Mouse (Mus musculus) liver, embryonic 13.5 days (tissue): ENCODE measurements around the gene Nmur1. TPM values are rescaled to one million over a fixed set of nuclear protein-coding genes. Genes with fewer than 3 reads are reported as not detected.

Experiments used
- ATAC-seq: fragments of 200-750 bp; cut with Nextera tagmentation; 2 replicates; pipeline ENCODE4 v1.8.0; 2017; ENCODE audit warnings: low read depth, mild to moderate bottlenecking, moderate number of reproducible peaks, moderate library complexity
- DNase-seq: peaks from one replicate; pipeline ENCODE4 v3.0.0; 2022
- H3K27ac ChIP-seq: fragments of 300-500 bp; sonication (generic); 2 replicates; pipeline ENCODE4 v1.5.1; 2015; ENCODE audit warnings: moderate library complexity, mild to moderate bottlenecking, inconsistent platforms
- H3K27me3 ChIP-seq: fragments of 300-500 bp; sonication (generic); 2 replicates; pipeline ENCODE4 v1.6.1; 2015; ENCODE audit warnings: mild to moderate bottlenecking, inconsistent platforms
- H3K36me3 ChIP-seq: fragments of 300-500 bp; sonication (generic); 2 replicates; pipeline ENCODE4 v1.6.1; 2015; ENCODE audit warnings: mild to moderate bottlenecking, inconsistent platforms
- H3K4me1 ChIP-seq: fragments of 300-500 bp; sonication (generic); replicated peaks from 2 replicates; pipeline ENCODE4 v1.6.1; 2015; ENCODE audit warnings: inconsistent platforms
- H3K4me2 ChIP-seq: fragments of 300-500 bp; sonication (generic); 2 replicates; pipeline ENCODE4 v1.6.1; 2015; ENCODE audit warnings: inconsistent platforms, mild to moderate bottlenecking, moderate library complexity
- H3K4me3 ChIP-seq: fragments of 300-500 bp; sonication (generic); replicated peaks from 2 replicates; pipeline ENCODE4 v1.5.1; 2015; ENCODE audit warnings: mild to moderate bottlenecking, inconsistent platforms
- H3K9ac ChIP-seq: fragments of 300-500 bp; sonication (generic); 2 replicates; pipeline ENCODE4 v1.6.1; 2015; ENCODE audit warnings: mild to moderate bottlenecking, inconsistent platforms
- H3K9me3 ChIP-seq: fragments of 300-500 bp; sonication (generic); replicated peaks from 2 replicates; pipeline ENCODE4 v1.6.1; 2016; ENCODE audit warnings: inconsistent platforms
- WGBS: fragments of 180-500 bp; shearing (Covaris S2); methylation state at CpG from one replicate; pipeline ENCODE4 v1.1.7; 2015; ENCODE audit not compliant: insufficient replicate concordance; 5-methylcytosine and 5-hydroxymethylcytosine counted together
- polyA plus RNA-seq: library from polyadenylated mRNA; unstranded; fragments of >200 nt; fragmentation: Nextera tagmentation; extraction: Ambion mirVana; gene quantifications from 2 replicates; pipeline ENCODE4 v1.2.1, GENCODE M21; 2015

Nmur1 gene
- polyA plus RNA-seq, 1 experiment from 2014 or later = not detected

DNA sequence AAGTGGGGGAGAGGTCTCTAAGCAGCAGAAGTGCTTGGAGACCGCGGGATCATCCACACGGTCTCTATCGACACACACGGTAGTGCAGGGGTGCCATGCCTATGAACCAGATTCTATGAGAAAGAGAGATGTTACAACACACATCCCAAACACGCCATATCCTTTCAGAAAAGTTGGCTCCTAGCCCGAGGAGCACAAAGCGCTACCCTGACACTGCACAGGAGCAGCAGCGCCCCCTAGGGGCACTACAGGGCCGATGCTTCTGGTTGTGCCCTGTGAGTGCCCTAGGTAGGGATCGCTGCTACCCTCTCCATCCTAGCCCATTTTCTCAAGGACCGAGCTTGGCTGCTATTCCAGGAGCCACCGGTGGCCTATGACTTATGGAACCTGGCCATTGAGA is 45.0 kb downstream of the Nmur1 start:
- Histone ChIP-seq H3K9me3 (no peaks in the 10 kb centered on the region), H3K27me3 (no peaks in the 10 kb centered on the region), H3K9ac (peak overlapping the region; percentile 41; the same call in 1 of the 2 replicates), H3K4me1 (peaks cover 17% of the 10 kb centered on the region; the same call in 1 of the 2 replicates), H3K36me3 (no peaks in the 10 kb centered on the region), H3K4me2 (peak overlapping the region; percentile 61), H3K4me3 (peak overlapping the region; percentile 33), H3K27ac (no peak overlapping the region)
- DNase-seq = peak; percentile 48
- 12% methylated on average over 13 of the region's 13 CpGs for WGBS
- ATAC-seq = peak; percentile 64

GRCm38 (mm10) chr1:86379161-86379569 is 46.9 kb downstream of the Nmur1 start:
- Histone ChIP-seq H3K36me3 (no peaks in the 10 kb centered on the region), H3K4me2 (no peak overlapping the region), H3K9me3 (no peaks in the 10 kb centered on the region), H3K4me1 (peaks cover 17% of the 10 kb centered on the region; the same call in 1 of the 2 replicates), H3K4me3 (no peak overlapping the region), H3K27me3 (no peaks in the 10 kb centered on the region), H3K27ac (no peak overlapping the region), H3K9ac (no peak overlapping the region)
- ATAC-seq (no peak), DNase-seq (no peak)
- WGBS = 51% methylated on average over 9 of the region's 9 CpGs

GRCm38 (mm10) chr1:86378662-86379061 is 47.4 kb downstream of the Nmur1 start:
- H3K9me3 ChIP-seq = no peaks in the 10 kb centered on the region
- no peaks in the 10 kb centered on the region for H3K36me3 ChIP-seq
- no peak overlapping the region for H3K9ac ChIP-seq
- H3K27ac ChIP-seq = no peak overlapping the region
- peaks cover 17% of the 10 kb centered on the region; the same call in 1 of the 2 replicates for H3K4me1 ChIP-seq
- no peak overlapping the region for H3K4me3 ChIP-seq
- WGBS = 26% methylated on average over 6 of the region's 6 CpGs
- no peaks in the 10 kb centered on the region for H3K27me3 ChIP-seq
- H3K4me2 ChIP-seq = no peak overlapping the region
- no peak for ATAC-seq
- DNase-seq = no peak

- Histone ChIP-seq H3K4me3 (no peak overlapping the region), H3K36me3 (no peaks in the 10 kb centered on the region), H3K4me1 (peaks cover 17% of the 10 kb centered on the region; the same call in 1 of the 2 replicates), H3K4me2 (no peak overlapping the region), H3K9ac (no peak overlapping the region), H3K9me3 (no peaks in the 10 kb centered on the region), H3K27ac (no peak overlapping the region), H3K27me3 (no peaks in the 10 kb centered on the region)
- ATAC-seq (no peak), DNase-seq (no peak)
- 69% methylated on average over 5 of the region's 5 CpGs for WGBS
Measured at GRCm38 (mm10) chr1:86376354-86376753, 49.7 kb downstream of the Nmur1 start.

DNA sequence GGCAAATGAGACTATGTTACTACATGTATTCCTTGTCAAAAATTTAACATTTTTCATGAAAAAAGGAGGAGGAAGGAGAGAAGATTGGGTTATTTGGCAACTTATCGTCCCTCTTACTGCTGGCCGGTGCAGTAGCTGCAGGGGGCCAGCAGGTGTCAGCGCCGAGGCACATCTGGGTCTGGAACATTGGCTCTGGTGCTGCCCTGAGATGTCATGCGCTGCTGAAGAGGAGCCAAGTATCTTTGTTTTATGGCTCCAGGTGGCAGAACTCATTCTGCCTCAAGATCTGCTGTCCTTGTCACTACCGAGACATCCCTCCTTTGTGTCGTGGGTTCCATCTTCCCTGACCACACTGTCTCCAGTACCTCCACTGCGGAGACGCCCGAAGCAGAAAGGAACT is 54.0 kb downstream of the Nmur1 start:
- DNase-seq (no peak), ATAC-seq (no peak)
- no peaks in the 10 kb centered on the region for H3K9me3 ChIP-seq
- H3K27ac ChIP-seq = no peak overlapping the region
- no peaks in the 10 kb centered on the region for H3K4me1 ChIP-seq
- H3K27me3 ChIP-seq = no peaks in the 10 kb centered on the region
- 45% methylated on average over 10 of the region's 10 CpGs for WGBS
- no peak overlapping the region for H3K4me2 ChIP-seq
- no peaks in the 10 kb centered on the region for H3K36me3 ChIP-seq
- no peak overlapping the region for H3K4me3 ChIP-seq
- no peak overlapping the region for H3K9ac ChIP-seq

DNA sequence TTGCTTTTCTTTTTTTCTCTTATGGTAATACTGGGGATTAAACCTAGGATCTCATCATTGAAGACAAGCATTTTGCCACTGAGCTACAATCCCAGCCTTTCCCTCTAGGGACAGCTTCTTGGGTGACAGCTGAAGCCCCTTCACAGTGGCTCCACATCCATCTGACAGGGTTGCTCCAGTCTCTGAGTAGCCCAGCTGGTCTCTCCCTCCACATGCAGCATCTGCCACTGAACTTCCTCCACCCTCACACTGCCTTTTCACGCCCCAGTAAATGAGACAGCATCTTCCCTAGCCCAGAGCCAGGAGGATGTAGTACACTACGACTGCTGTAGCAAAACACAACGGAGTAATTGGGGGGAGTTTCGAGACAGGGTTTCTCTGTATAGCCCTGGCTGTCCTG is 57.9 kb downstream of the Nmur1 start:
- ATAC-seq = no peak
- Histone ChIP-seq H3K9ac (no peak overlapping the region), H3K27me3 (no peaks in the 10 kb centered on the region), H3K27ac (no peak overlapping the region), H3K4me2 (no peak overlapping the region), H3K9me3 (no peaks in the 10 kb centered on the region), H3K4me3 (no peak overlapping the region), H3K36me3 (no peaks in the 10 kb centered on the region), H3K4me1 (peaks cover 6% of the 10 kb centered on the region)
- no peak for DNase-seq
- 51% methylated on average over 4 of the region's 4 CpGs for WGBS

DNA sequence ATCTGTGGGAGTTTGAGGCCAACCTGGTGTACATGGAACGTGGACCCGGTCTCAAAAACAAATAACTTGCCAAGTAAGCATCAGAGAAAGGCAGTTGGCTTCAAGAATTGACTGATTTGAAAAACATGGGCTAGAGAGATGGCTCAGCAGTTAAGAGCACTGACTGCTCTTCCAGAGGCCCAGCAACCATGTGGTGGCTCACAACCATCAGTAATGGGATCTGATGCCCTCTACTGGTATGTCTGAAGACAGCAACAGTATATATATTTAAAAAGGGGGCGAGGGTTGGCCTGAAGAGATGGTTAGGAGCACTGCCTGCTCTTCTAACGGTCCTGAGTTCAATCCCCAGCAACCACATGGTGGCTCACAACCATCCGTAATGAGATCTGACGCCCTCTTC is 62.4 kb downstream of the Nmur1 start:
- DNase-seq (no peak), ATAC-seq (no peak)
- Histone ChIP-seq H3K27ac (peak overlapping the region; percentile 25; the same call in 1 of the 2 replicates), H3K4me3 (no peak overlapping the region), H3K27me3 (no peaks in the 10 kb centered on the region), H3K4me1 (peaks cover 33% of the 10 kb centered on the region), H3K4me2 (no peak overlapping the region), H3K9ac (no peak overlapping the region), H3K9me3 (no peaks in the 10 kb centered on the region), H3K36me3 (no peaks in the 10 kb centered on the region)
- WGBS = 9% methylated on average over 6 of the region's 6 CpGs

GRCm38 (mm10) chr1:86361852-86362615 is 64.0 kb downstream of the Nmur1 start:
- Histone ChIP-seq H3K4me3 (no peak overlapping the region), H3K9me3 (no peaks in the 10 kb centered on the region), H3K4me2 (peak overlapping the region; percentile 95; the same call in 1 of the 2 replicates), H3K9ac (peak overlapping the region; percentile 92), H3K27me3 (no peaks in the 10 kb centered on the region), H3K36me3 (peaks cover 9% of the 10 kb centered on the region), H3K4me1 (peaks cover 44% of the 10 kb centered on the region), H3K27ac (no peak overlapping the region)
- no peak for DNase-seq
- 69% methylated on average over 4 of the region's 4 CpGs for WGBS
- no peak for ATAC-seq

DNA sequence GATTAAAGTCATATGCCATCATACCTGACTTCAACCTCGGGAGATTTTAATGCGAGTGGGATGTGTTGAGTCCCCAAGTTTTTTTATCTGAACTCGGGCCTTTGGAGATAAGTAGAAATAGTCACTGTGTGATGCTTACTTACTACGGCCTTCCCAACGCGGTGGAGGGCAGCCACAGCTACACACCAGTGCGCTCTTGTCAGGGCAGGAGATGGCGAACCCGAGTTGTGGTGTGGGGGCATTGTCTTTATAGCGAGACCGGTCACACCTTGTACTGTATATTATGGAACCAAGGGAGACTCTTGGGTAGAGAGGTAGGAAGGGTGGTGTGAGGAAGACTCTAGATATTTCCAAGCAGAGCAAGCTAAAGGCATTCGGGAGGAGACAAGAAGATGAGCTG is 65.6 kb downstream of the Nmur1 start:
- peaks cover 25% of the 10 kb centered on the region for H3K36me3 ChIP-seq
- H3K9ac ChIP-seq = peak overlapping the region; percentile 92
- H3K4me1 ChIP-seq = peaks cover 54% of the 10 kb centered on the region
- ATAC-seq = no peak
- H3K4me2 ChIP-seq = peak overlapping the region; percentile 95
- H3K27ac ChIP-seq = peak overlapping the region; percentile 85
- H3K27me3 ChIP-seq = no peaks in the 10 kb centered on the region
- peak overlapping the region; percentile 87 for H3K4me3 ChIP-seq
- no peak for DNase-seq
- WGBS = 8% methylated on average over 12 of the region's 12 CpGs
- H3K9me3 ChIP-seq = no peaks in the 10 kb centered on the region

GRCm38 (mm10) chr1:86359798-86360179 is 66.2 kb downstream of the Nmur1 start:
- peaks cover 32% of the 10 kb centered on the region for H3K36me3 ChIP-seq
- peak overlapping the region; percentile 87 for H3K4me3 ChIP-seq
- H3K9ac ChIP-seq = peak overlapping the region; percentile 92
- peak overlapping the region; percentile 85 for H3K27ac ChIP-seq
- no peak for DNase-seq
- peak; percentile 13 for ATAC-seq
- H3K4me2 ChIP-seq = peak overlapping the region; percentile 95
- H3K27me3 ChIP-seq = no peaks in the 10 kb centered on the region
- peaks cover 60% of the 10 kb centered on the region for H3K4me1 ChIP-seq
- under 1% methylated on average over 26 of the region's 26 CpGs for WGBS
- no peaks in the 10 kb centered on the region for H3K9me3 ChIP-seq

DNA sequence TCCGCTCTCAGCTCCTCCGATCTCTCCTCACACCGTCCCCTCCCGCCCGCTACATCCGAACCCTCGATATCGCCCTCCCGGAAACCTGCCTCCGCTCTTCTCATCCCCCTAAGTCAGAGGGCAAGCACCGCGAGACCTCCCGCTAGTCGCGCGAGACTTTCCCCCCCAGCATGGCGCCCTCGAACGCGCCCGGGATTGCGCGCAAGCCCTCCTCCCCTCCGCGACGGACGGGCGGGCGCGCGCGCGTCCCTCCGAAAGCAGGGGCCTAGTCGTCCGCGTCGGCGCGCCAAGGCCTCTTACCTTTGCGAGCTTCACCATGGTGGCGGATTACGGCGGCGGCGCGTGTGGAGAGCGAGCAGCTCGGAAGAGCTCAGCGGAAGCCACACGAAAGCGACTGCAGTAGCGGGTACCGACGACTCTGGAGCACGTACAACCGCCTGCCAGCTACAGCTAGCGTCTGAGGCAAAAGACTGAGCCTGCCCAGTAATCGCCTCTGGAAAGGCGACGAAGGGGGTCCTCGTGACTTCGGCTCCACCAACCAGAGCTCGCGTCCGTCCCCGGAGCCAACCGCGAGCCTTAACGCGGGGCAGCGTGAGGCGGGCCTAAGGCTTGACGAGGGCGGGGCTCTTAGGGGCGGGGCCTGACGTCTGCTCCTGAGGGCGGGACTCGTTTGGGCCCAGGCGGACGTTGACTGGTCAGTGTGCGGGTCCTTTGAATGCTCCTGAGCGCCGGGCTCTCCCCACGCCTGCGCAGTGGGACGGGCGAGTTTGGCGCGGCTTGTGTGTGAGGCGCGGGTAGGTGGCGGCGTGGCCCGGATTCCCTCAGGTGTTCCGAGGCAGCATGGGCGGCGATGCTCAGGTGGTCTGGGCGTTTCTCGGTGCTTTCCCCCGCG is 66.9 kb downstream of the Nmur1 start, which contains the start of gene Ncl:
TSS of gene Ncl (minus strand) at position 495 of the 892 bp plus-strand sequence.
- H3K4me1 ChIP-seq = peaks cover 61% of the 10 kb centered on the region
- no peaks in the 10 kb centered on the region for H3K27me3 ChIP-seq
- under 1% methylated on average over 102 of the region's 102 CpGs for WGBS
- H3K36me3 ChIP-seq = peaks cover 38% of the 10 kb centered on the region
- peak within 1 kb of the TSS; percentile 98 for H3K9ac ChIP-seq
- DNase-seq (peak; percentile 98), ATAC-seq (peak; percentile 94)
- peak within 1 kb of the TSS; percentile 98 for H3K4me3 ChIP-seq
- peak within 1 kb of the TSS; percentile 96 for H3K4me2 ChIP-seq
- peak within 1 kb of the TSS; percentile 98 for H3K27ac ChIP-seq
- H3K9me3 ChIP-seq = no peaks in the 10 kb centered on the region
